Mouse (Mus musculus): ENCODE measurements at regions not wholly inside any gene's neighbourhood (a gene's known extent, or its start where the extent isn't known, plus 50 kb on each side); places are given as distances from the start of the nearest gene placed in this dataset.
A peak's percentile ranks its signal among the peaks of the same experiment; 100 is the strongest.

GRCm38 (mm10) chr1:90335001-90335747, 131.4 kb downstream of the Ackr3 start:
- no peak for DNase-seq (ENCODE audit: low spot score in 2 of 2)

GRCm38 (mm10) chr1:90337876-90338316, 134.1 kb downstream of the Ackr3 start:
- peak in 1 of 2 experiments; percentile 17 for DNase-seq (ENCODE audit: low spot score in 2 of 2)
- intact Hi-C loops (cut with DNase I), result no loop called here

More at GRCm38 (mm10) chr1:90335001-90335747, 131.4 kb downstream of the Ackr3 start:
- intact Hi-C loops (cut with DNase I), result no loop called here

DNA sequence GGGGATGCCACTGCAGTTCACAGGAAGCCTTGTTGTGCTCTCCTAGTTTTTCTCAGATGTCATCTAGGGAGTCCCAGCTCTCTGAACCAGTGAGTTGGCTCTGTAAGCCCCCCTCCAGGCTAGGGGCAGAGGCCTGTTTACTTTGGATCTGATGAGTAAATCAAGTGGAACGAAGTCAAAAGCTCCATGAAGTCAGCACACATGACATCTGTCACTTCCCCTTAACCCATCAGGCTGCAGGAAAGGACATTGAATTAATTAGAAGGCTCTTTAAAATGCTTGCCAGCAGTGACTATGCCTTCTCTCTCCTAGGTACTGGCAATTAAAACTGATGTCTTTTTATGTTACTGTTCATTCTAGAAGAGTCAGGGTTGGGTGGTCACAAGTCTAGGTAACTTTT, 138.6 kb downstream of the Ackr3 start:
- intact Hi-C loops (cut with DNase I), result no loop called here
- no peak for DNase-seq (ENCODE audit: low spot score in 2 of 2)

- intact Hi-C loops (cut with DNase I), result no loop called here
- DNase-seq (ENCODE audit: low spot score in 2 of 2), result no peak
These were observed 139.7 kb downstream of the Ackr3 start for GRCm38 (mm10) chr1:90343492-90343891.

- DNase-seq (ENCODE audit: low spot score in 2 of 2), result peak in 1 of 2 experiments; percentile 62
- intact Hi-C loops (cut with DNase I), result loop anchor here (5.0 kb wide), 1 partner anchor 70 kb away; no protein-coding TSS in a partner anchor
These were observed 143.3 kb downstream of the Ackr3 start for GRCm38 (mm10) chr1:90347032-90347431.

DNA sequence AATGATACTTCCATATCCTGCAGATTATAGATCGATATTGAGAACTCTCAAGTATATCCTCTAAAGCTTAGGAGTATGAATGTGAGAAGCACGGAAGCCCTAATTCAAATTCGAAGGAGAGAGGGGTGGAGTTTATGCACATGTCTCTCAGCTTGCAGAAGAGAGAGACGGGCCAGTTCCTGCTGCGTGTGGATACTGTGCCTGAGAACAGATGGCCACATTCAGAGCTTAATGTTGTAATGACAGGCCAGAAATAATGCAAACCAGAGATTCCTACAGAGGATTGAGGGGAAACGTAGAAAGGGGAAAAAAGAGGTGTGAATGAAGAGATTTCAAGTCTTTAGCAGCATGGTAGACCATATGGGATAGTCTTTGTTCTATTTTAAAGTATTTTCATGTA, 145.8 kb downstream of the Ackr3 start:
- peak in 1 of 2 experiments; percentile 61 for DNase-seq (ENCODE audit: low spot score in 2 of 2)
- intact Hi-C loops (cut with DNase I), result loop anchor here (5.0 kb wide), 1 partner anchor 72 kb away; no protein-coding TSS in a partner anchor

- intact Hi-C loops (cut with DNase I), result no loop called here
- DNase-seq (ENCODE audit: low spot score in 2 of 2), result no peak
These were observed 149.5 kb downstream of the Ackr3 start for GRCm38 (mm10) chr1:90353325-90353724.

DNA sequence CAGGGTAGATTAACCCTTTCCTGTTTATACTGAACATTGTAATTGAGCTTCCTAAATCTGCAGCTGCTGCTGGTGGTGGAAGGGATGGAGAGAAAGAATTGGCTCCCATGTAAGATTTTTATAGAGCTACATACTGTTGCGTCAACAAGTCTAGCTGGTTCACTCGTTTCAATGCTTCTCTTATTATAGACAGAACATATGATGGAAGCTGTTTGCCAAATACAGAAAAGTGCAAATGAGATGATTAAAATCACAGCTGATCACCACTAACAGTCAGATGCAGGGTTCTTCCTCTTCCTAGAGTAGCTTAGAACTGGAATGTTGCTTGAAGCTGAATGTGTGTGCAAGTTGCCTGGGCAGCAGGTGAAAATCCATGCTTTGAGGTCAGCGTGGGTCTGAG, 152.8 kb downstream of the Ackr3 start:
- intact Hi-C loops (cut with DNase I), result loop anchor here (5.0 kb wide), 2 partner anchors 74 to 131 kb away; no protein-coding TSS in a partner anchor
- DNase-seq (ENCODE audit: low spot score in 2 of 2), result peak in 1 of 2 experiments; percentile 50

DNA sequence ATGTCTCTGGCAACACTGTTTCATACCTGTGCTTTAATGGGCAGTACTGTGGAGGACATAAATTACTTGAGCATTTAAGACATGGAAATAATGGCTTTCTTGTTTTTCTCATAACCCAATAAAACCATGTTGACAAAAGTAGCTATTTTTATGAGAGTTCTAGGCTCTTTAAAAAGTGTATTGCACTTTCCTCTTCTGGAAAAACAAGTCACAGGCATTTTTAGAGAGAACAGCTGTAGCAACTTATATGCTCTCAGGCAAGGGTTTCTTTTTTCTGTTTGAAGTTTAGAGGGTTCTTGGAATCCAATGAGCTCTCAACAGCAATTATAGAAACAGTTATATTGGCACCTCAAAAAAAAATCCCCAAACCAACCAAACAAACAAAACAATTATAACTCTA, 153.6 kb downstream of the Ackr3 start:
- intact Hi-C loops (cut with DNase I), result loop anchor here (5.0 kb wide), 2 partner anchors 75 to 130 kb away; no protein-coding TSS in a partner anchor
- DNase-seq (ENCODE audit: low spot score in 2 of 2), result no peak

- no peak for DNase-seq (ENCODE audit: low spot score in 2 of 2)
- intact Hi-C loops (cut with DNase I), result loop anchor here (5.0 kb wide), 2 partner anchors 77 to 128 kb away; no protein-coding TSS in a partner anchor
These were observed 155.2 kb downstream of the Ackr3 start for GRCm38 (mm10) chr1:90358971-90359370.

DNA sequence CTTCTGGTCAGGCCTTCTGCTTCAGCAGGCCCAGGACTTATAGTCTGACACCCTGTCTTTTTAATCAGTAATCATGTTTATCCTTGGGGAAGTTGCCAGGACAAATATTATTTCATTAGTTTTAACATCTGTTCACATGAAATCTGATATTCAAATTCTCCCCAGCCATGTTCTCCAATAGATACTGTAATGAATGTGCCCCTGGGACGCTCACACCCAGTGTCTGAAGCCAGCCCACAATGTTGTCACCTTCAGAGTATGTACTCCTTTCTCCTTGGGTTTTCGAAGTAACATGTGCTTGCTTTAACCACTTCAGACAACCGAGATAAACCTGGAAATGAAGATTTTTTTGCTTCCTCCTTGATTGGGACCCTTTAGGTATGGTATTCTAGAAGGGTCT, 156.3 kb downstream of the Ackr3 start:
- intact Hi-C loops (cut with DNase I), result loop anchor here (5.0 kb wide), 2 partner anchors 153 to 303 kb away; no protein-coding TSS in a partner anchor

GRCm38 (mm10) chr1:90364444-90364843, 160.7 kb downstream of the Ackr3 start:
- DNase-seq (ENCODE audit: low spot score in 2 of 2), result no peak
- intact Hi-C loops (cut with DNase I), result loop anchor here (5.0 kb wide), 2 partner anchors 157 to 307 kb away; no protein-coding TSS in a partner anchor

More for the DNA sequence above, 156.3 kb downstream of the Ackr3 start:
- DNase-seq (ENCODE audit: low spot score in 2 of 2), result no peak

- intact Hi-C loops (cut with DNase I), result loop anchor here (5.0 kb wide), 1 partner anchor 91 kb away; no protein-coding TSS in a partner anchor
- peak in 1 of 2 experiments; percentile 40 for DNase-seq (ENCODE audit: low spot score in 2 of 2)
These were observed 164.8 kb downstream of the Ackr3 start for GRCm38 (mm10) chr1:90368581-90368980.

DNA sequence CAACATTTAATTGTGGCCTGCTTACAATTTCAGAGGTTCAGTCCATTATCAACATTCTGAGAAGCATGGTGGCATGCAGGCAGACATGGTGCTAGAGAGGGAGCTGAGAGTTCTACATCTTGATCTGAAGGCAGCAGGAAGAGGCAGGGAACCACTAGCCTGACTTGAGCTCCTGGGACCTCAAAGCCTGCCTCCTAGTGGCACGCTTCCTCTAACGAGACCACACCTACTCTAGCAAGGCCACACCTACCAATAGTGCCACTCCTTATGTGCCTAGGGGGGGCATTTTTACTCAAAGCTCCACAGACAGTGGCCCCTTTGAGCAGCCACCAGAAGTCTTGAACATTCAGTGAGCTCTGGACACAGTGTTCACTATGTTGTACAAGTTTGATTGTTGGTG, 165.5 kb downstream of the Ackr3 start:
- intact Hi-C loops (cut with DNase I), result loop anchor here (5.0 kb wide), 1 partner anchor 92 kb away; no protein-coding TSS in a partner anchor
- no peak for DNase-seq (ENCODE audit: low spot score in 2 of 2)

GRCm38 (mm10) chr1:90370766-90371165, 167.0 kb downstream of the Ackr3 start:
- intact Hi-C loops (cut with DNase I), result no loop called here
- no peak for DNase-seq (ENCODE audit: low spot score in 2 of 2)

DNA sequence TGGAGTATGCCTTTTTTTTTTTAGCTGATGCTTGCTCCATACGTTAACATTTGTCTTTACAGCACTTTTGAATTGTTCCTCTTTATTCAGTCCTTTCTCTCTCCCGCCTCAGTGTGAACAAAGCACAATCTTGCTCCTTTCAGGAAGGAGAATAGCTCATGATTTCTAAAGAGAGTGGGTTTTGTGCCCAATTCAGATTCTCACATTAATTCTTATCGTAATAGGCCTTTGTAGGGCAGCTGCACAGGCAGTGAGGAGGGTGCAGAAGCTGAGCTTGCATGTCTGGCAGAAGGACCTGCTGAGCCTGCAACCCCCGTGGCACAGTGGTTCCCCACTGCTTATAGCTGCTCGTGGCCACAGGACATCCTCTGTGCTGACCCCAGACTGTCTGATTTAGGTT, 169.2 kb downstream of the Ackr3 start:
- no peak for DNase-seq (ENCODE audit: low spot score in 2 of 2)
- intact Hi-C loops (cut with DNase I), result no loop called here

GRCm38 (mm10) chr1:90374517-90374916, 170.7 kb downstream of the Ackr3 start:
- intact Hi-C loops (cut with DNase I), result no loop called here
- DNase-seq (ENCODE audit: low spot score in 2 of 2), result no peak

DNA sequence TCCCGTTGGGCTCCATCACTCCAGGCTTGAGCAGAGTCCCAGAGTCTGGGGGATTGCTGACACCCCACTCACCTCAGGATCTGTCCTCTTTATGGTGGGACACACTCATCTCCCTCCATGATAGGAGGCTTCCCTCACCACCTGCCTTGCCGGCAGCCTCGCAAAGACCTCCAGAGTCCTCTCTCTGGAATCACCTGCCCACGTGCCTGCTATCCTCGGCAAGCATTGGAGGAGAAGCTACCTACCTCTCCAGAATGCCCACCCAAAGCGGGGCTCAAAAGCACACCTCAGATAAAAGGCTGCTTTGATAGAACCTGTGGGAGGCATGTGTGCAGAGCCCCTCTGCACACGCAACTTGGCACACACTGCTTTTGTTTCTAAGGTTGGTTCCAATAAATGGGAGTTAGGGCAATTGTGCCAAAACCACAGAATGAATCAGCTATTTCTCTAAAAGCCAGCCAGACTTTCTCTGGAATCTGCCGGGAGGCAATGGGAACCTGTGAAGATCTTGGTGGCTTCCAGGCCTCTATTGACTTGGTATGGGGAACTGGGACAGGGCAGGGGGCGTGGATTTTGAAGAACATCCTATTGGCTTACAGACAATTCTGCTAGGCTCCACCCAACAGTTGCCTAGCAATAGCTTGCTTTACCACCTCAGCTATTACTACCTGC, 176.4 kb downstream of the Ackr3 start:
- no peak for DNase-seq (ENCODE audit: low spot score in 2 of 2)
- intact Hi-C loops (cut with DNase I), result no loop called here

DNA sequence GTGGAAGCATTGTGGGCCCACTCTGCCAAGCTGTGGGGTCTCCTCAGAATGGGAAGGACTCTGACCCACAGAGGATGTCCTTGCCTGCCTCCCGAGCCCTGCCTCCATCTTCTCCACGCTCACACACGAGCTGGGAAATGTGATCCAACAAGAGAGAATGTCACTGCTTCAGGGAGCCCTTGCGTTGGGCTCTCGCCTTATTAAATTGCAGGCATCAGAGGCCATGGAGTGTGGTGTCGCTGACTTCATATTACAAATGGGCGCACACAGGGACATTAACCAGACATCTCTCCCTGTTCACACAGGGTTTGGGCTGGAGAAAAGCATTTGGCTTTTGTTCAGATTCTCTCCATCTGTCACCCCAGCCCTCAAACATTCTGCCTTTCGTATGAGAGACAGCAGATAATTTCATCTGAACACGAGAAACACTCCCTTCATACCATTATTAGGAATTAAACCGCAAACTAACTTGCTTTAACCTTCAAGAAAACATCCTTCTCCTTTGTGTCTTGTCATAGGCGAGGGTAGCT, 179.2 kb downstream of the Ackr3 start:
- intact Hi-C loops (cut with DNase I), result no loop called here
- no peak for DNase-seq (ENCODE audit: low spot score in 2 of 2)

- intact Hi-C loops (cut with DNase I), result no loop called here
- no peak for DNase-seq (ENCODE audit: low spot score in 2 of 2)
These were observed 181.2 kb downstream of the Ackr3 start for GRCm38 (mm10) chr1:90385024-90385423.
